Mouse (Mus musculus) regulatory T cell (primary cell): ENCODE data around the gene Rgs12.

Experiments
- in situ Hi-C: fragments of 300-600 bp; cut with MboI, MseI; formaldehyde crosslinking; loops from one replicate; pipeline ENCODE4 v1.15.1; 2025; ENCODE audit warnings: high pct_unique_total_duplicates

Rgs12 gene

GRCm38 (mm10) chr5:34948861-34949760 lies at the start of gene Rgs12:
Gene Rgs12, plus strand, starts transcription at chr5:34949445.
- in situ Hi-C loops, result no loop called here

GRCm38 (mm10) chr5:34899787-34900469 lies 49.3 kb upstream of the Rgs12 start:
- in situ Hi-C loops, result loop anchor here (5.0 kb wide), 2 partner anchors 43 to 73 kb away; no protein-coding TSS in a partner anchor

- in situ Hi-C loops, result loop anchor here (5.0 kb wide), 1 partner anchor 75 kb away; no protein-coding TSS in a partner anchor
Measured at GRCm38 (mm10) chr5:34902371-34902770, 46.9 kb upstream of the Rgs12 start.

- in situ Hi-C loops, result loop anchor here (5.0 kb wide), 1 partner anchor 76 kb away; no protein-coding TSS in a partner anchor
Measured at GRCm38 (mm10) chr5:34902811-34903385, 46.3 kb upstream of the Rgs12 start.

GRCm38 (mm10) chr5:34904412-34904811 lies 44.8 kb upstream of the Rgs12 start:
- in situ Hi-C loops, result loop anchor here (5.0 kb wide), 1 partner anchor 77 kb away; no protein-coding TSS in a partner anchor

- in situ Hi-C loops, result no loop called here
Measured at GRCm38 (mm10) chr5:34907230-34907629, 42.0 kb upstream of the Rgs12 start.

- in situ Hi-C loops, result no loop called here
Measured at GRCm38 (mm10) chr5:34907910-34908725, 41.1 kb upstream of the Rgs12 start, which contains the start of gene Msantd1. Gene Msantd1, plus strand, starts transcription at chr5:34908012.

- in situ Hi-C loops, result no loop called here
Measured at GRCm38 (mm10) chr5:34908726-34909633, 40.3 kb upstream of the Rgs12 start.

GRCm38 (mm10) chr5:34909634-34910503 lies 39.4 kb upstream of the Rgs12 start:
- in situ Hi-C loops, result no loop called here

- in situ Hi-C loops, result no loop called here
Measured at GRCm38 (mm10) chr5:34910504-34910815, 38.8 kb upstream of the Rgs12 start.

- in situ Hi-C loops, result loop anchor here (5.0 kb wide), 1 partner anchor 126 kb away; the partner anchor contains the start of gene Hgfac
Measured at GRCm38 (mm10) chr5:34915801-34916200, 33.4 kb upstream of the Rgs12 start.

- in situ Hi-C loops, result loop anchor here (5.0 kb wide), 1 partner anchor 125 kb away; the partner anchor contains the start of gene Hgfac
Measured at GRCm38 (mm10) chr5:34917234-34917655, 32.0 kb upstream of the Rgs12 start.

GRCm38 (mm10) chr5:34918785-34919184 lies 30.5 kb upstream of the Rgs12 start:
- in situ Hi-C loops, result loop anchor here (5.0 kb wide), 1 partner anchor 124 kb away; the partner anchor contains the start of gene Hgfac

GRCm38 (mm10) chr5:34922531-34922930 lies 26.7 kb upstream of the Rgs12 start:
- in situ Hi-C loops, result loop anchor here (5.0 kb wide), 1 partner anchor 60 kb away; no protein-coding TSS in a partner anchor

GRCm38 (mm10) chr5:34923920-34924319 lies 25.3 kb upstream of the Rgs12 start:
- in situ Hi-C loops, result loop anchor here (5.0 kb wide), 1 partner anchor 58 kb away; no protein-coding TSS in a partner anchor

GRCm38 (mm10) chr5:34924519-34924918 lies 24.7 kb upstream of the Rgs12 start:
- in situ Hi-C loops, result loop anchor here (5.0 kb wide), 1 partner anchor 58 kb away; no protein-coding TSS in a partner anchor

GRCm38 (mm10) chr5:34927648-34928047 lies 21.6 kb upstream of the Rgs12 start:
- in situ Hi-C loops, result no loop called here

GRCm38 (mm10) chr5:34930151-34930975 lies 18.9 kb upstream of the Rgs12 start:
- in situ Hi-C loops, result no loop called here
